Mouse (Mus musculus) forebrain, embryonic 14.5 days (tissue): ENCODE results near the gene Acoxl. TPM values are rescaled to one million over a fixed set of nuclear protein-coding genes. Genes with fewer than 3 reads are reported as not detected.

ENCODE experiments used
- ATAC-seq: fragments of 200-750 bp; cut with Nextera tagmentation; 2 replicates; pipeline ENCODE4 v1.8.0; 2017; ENCODE audit warnings: mild to moderate bottlenecking, moderate library complexity
- DNase-seq: peaks from one replicate; pipeline ENCODE4 v3.0.0-alpha.2; 2015; ENCODE audit warnings: low spot score
- H3K27ac ChIP-seq: fragments of 300-500 bp; sonication (generic); 2 replicates; pipeline ENCODE4 v1.5.1; 2014; ENCODE audit warnings: low read depth, mild to moderate bottlenecking, control low read depth, low read length, moderate library complexity
- H3K27me3 ChIP-seq: fragments of 300-500 bp; sonication (generic); replicated peaks from 2 replicates; pipeline ENCODE4 v1.6.1; 2014; ENCODE audit warnings: low read length, control low read depth, mixed read lengths; ENCODE audit not compliant: control insufficient read depth, insufficient read depth
- H3K36me3 ChIP-seq: fragments of 300-500 bp; sonication (generic); 2 replicates; pipeline ENCODE4 v1.6.1; 2014; ENCODE audit warnings: low read length, control low read depth; ENCODE audit not compliant: control insufficient read depth, insufficient read depth
- H3K4me1 ChIP-seq: fragments of 300-500 bp; sonication (generic); 2 replicates; pipeline ENCODE4 v1.6.1; 2014; ENCODE audit warnings: antibody characterized with exemption, low read length, control low read depth; ENCODE audit not compliant: control insufficient read depth, insufficient read depth
- H3K4me2 ChIP-seq: fragments of 300-500 bp; sonication (generic); 2 replicates; pipeline ENCODE4 v1.6.1; 2014; ENCODE audit warnings: mild to moderate bottlenecking, control low read depth, low read length
- H3K4me3 ChIP-seq: fragments of 300-500 bp; sonication (generic); 2 replicates; pipeline ENCODE4 v1.5.1; 2014; ENCODE audit warnings: low read depth, low read length, control low read depth
- H3K9ac ChIP-seq: fragments of 300-500 bp; sonication (generic); 2 replicates; pipeline ENCODE4 v1.6.1; 2014; ENCODE audit warnings: mild to moderate bottlenecking, low read length, control low read depth, moderate library complexity
- H3K9me3 ChIP-seq: fragments of 300-500 bp; sonication (generic); replicated peaks from 2 replicates; pipeline ENCODE4 v1.6.1; 2016; ENCODE audit warnings: low read length, control low read depth, mixed read lengths; ENCODE audit not compliant: control insufficient read depth
- WGBS: fragments of 180-500 bp; shearing (Covaris S2); extraction: QIAGEN DNeasy Blood & Tissue Kit; methylation state at CpG from one replicate; pipeline ENCODE4 v1.1.7; 2014; 5-methylcytosine and 5-hydroxymethylcytosine counted together
- polyA plus RNA-seq: library from polyadenylated mRNA; unstranded; fragments of >200 nt; fragmentation: Nextera tagmentation; extraction: Ambion mirVana; gene quantifications from 2 replicates; pipeline ENCODE4 v1.2.1, GENCODE M21; 2014

Gene Acoxl
- polyA plus RNA-seq, 1 experiment from 2014 or later: not detected

DNA sequence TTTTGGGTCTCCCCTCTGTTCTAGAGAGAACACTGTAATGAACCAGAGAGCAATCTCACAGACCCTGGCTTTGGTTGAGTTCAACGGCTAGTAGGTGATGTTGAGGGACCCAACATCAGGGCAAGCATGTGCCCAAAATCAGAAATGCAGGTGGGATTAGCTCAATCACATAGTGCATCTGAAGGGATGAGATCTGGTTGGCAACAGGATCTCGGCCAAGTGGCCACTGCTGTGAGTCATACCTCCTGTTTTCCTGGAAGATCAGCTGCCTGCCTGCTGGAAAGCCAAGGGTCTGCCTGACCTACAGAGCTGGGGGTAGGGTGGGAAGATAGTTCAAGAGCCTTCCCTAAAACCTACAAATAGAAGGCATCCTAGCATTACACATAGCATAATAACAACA lies 185.2 kb downstream of the Acoxl start:
- 88% methylated on average over 2 of the region's 2 CpGs for WGBS
- H3K27ac ChIP-seq: no peak overlapping the region
- H3K4me3 ChIP-seq: no peak overlapping the region
- DNase-seq (no peak), ATAC-seq (no peak)
- H3K36me3 ChIP-seq: no peaks in the 10 kb centered on the region
- H3K4me2 ChIP-seq: no peak overlapping the region
- H3K27me3 ChIP-seq: no peaks in the 10 kb centered on the region
- H3K9me3 ChIP-seq: no peaks in the 10 kb centered on the region
- no peak overlapping the region for H3K9ac ChIP-seq
- H3K4me1 ChIP-seq: peaks cover 6% of the 10 kb centered on the region; the same call in 1 of the 2 replicates

DNA sequence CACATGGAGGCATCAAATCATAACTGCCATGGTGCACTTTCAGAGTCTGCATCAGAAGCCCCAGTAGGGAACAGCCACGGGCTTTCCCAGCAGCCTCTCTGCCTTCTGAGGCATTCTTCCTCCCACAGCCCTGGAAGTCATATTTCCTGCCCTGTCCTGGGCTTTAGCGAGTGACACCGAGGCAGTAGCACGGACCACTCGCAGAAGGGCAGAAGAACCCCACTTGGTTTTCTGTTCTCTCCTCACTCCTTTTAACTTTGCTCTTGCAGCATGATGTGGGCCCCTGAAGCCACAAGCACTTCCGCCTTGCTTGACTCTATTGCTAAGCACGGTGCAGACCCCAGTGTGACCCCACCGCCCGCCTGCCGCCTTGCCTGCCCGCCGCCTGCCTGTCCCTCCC lies 189.0 kb downstream of the Acoxl start:
- DNase-seq (no peak), ATAC-seq (no peak)
- Histone ChIP-seq H3K27ac (no peak overlapping the region), H3K9me3 (no peaks in the 10 kb centered on the region), H3K4me3 (no peak overlapping the region), H3K27me3 (no peaks in the 10 kb centered on the region), H3K4me2 (no peak overlapping the region), H3K4me1 (no peaks in the 10 kb centered on the region), H3K36me3 (no peaks in the 10 kb centered on the region), H3K9ac (no peak overlapping the region)
- WGBS: 89% methylated on average over 12 of the region's 12 CpGs

DNA sequence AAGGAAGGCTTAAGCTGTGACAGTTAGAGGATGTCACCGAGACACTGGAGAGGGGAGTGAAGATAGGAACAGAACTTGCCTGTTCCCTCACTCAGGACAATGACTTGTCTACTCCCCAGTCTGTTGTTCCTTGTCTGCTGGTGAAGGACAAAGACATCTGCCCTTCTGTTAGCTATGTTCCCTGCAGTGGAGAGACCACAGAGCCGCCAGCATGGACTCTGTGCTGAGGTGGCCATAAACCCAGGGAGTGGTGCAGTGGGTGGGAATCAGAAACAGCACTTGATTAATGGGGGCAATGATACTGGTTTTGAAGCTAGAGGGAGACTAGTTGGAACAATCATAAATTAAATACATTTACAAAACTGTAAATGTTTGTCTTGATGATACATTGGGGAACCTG lies 191.3 kb downstream of the Acoxl start:
- no peak for ATAC-seq

DNA sequence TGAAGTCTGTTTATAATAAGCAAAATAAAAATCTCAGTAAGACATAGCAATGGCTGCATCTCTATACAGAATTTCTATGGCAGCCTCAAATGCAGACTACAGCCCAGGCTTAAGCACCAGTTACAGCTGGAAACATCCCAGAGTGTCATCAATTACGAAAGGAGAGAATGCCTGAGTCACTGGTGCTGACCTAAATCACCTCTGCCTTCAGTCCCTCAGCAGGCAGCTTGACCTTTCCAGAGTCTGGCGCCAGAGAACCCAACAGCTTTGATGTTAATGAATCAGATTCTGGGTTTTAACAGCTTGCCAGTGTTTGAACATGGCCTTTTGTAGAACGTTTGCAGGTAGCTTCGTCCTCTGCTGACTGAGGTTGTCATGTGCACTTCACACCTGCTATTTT lies 193.4 kb downstream of the Acoxl start:
- WGBS: 31% methylated on average over 4 of the region's 4 CpGs
- ATAC-seq (no peak), DNase-seq (no peak)
- Histone ChIP-seq H3K27ac (no peak overlapping the region), H3K9ac (no peak overlapping the region), H3K36me3 (no peaks in the 10 kb centered on the region), H3K27me3 (no peaks in the 10 kb centered on the region), H3K9me3 (no peaks in the 10 kb centered on the region), H3K4me2 (no peak overlapping the region), H3K4me3 (no peak overlapping the region), H3K4me1 (no peaks in the 10 kb centered on the region)

More for the DNA sequence above, 191.3 kb downstream of the Acoxl start:
- H3K4me3 ChIP-seq: no peak overlapping the region
- H3K9ac ChIP-seq: no peak overlapping the region
- no peaks in the 10 kb centered on the region for H3K27me3 ChIP-seq
- H3K36me3 ChIP-seq: no peaks in the 10 kb centered on the region
- no peak overlapping the region for H3K27ac ChIP-seq
- no peak overlapping the region for H3K4me2 ChIP-seq
- no peaks in the 10 kb centered on the region for H3K4me1 ChIP-seq
- DNase-seq: no peak
- no peaks in the 10 kb centered on the region for H3K9me3 ChIP-seq
- 75% methylated on average over 2 of the region's 2 CpGs for WGBS

DNA sequence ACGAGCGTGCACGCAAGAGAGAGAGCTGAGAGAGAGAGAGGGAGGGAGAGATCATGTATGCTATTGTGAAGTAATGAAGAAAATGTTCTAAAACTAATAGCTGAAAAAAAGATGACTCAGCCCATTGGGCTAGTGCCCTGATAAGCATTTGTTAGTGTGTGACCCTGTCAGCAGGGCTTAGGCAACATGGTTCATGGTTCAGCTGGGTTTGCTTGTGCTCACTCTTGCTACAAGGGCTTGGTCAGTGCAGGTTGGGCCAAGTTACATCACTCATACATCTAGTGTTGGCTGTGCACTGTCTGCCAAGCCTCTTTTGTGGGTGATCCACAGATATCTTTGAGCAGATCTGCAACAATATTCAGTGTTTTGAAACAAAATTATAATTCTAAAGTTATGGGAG lies 194.8 kb downstream of the Acoxl start:
- no peak overlapping the region for H3K4me2 ChIP-seq
- no peaks in the 10 kb centered on the region for H3K4me1 ChIP-seq
- 66% methylated on average over 3 of the region's 3 CpGs for WGBS
- no peaks in the 10 kb centered on the region for H3K36me3 ChIP-seq
- no peak overlapping the region for H3K27ac ChIP-seq
- DNase-seq (no peak), ATAC-seq (no peak)
- no peak overlapping the region for H3K4me3 ChIP-seq
- no peak overlapping the region for H3K9ac ChIP-seq
- no peaks in the 10 kb centered on the region for H3K27me3 ChIP-seq
- no peaks in the 10 kb centered on the region for H3K9me3 ChIP-seq

DNA sequence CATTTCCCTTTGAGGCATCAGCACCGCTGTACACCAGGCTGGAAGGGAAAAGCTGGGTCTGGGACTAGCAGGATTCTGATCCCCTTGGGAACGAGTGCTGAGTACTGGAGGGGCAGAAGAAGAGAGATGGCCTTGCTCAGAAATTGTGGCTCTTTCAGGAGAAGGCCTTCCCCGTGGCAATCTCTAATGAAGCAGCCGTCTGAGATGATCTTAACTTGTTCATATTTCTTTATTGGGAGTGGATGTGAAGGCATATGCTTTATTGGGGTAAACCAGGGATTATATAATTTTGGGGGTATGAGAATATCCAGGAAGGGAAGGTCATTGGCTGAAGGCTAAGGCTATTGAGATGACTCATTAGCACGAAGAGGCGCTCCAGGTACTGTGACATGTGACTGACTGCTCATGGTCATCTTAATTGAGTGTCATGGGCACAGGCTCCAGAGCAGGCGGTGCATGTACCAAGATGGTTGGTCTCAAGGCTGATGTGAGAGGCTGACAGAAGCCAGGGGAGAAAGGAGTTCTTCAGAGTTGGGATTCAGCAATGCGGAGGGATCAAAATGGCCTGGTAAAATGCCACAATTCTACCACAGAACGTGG lies 195.5 kb downstream of the Acoxl start:
- 89% methylated on average over 9 of the region's 9 CpGs for WGBS
- H3K9ac ChIP-seq: no peak overlapping the region
- H3K36me3 ChIP-seq: no peaks in the 10 kb centered on the region

DNA sequence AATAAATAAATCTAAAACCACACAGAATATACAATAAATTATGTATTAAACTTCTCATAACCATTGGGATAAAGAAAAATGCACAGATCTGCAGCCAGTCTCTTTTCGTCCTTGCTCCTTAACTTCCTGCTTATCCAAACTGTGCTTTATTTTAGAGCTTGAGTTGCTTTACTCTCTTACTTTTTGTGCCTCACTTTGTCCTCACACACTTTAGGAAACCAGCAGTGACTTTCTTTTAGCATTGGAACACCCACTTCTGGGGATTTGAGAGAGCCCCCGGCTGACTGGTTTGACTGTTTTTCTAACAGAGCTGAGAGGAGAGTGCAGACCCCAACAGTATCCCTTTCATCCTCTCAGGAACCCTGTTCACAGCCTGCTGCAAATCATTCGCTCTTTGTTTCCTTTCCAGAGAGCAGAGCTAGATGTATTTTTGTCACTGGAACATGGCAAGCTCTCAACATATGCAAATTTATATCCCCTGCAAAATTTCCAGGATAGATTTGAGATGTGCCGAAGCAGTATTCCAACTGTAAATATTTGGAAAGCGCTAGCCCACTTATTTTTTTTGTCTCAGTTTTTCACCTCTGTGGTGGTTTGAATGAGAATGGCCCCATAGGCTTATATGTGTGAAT lies 199.7 kb downstream of the Acoxl start:
- Histone ChIP-seq H3K4me1 (no peaks in the 10 kb centered on the region), H3K9me3 (no peaks in the 10 kb centered on the region; the same call in 1 of the 2 replicates), H3K27me3 (no peaks in the 10 kb centered on the region), H3K9ac (no peak overlapping the region), H3K36me3 (no peaks in the 10 kb centered on the region), H3K4me2 (no peak overlapping the region), H3K27ac (no peak overlapping the region), H3K4me3 (no peak overlapping the region)
- no peak for DNase-seq
- no peak for ATAC-seq
- WGBS: 81% methylated on average over 5 of the region's 5 CpGs

More for the DNA sequence above, 195.5 kb downstream of the Acoxl start:
- H3K27ac ChIP-seq: no peak overlapping the region
- no peak overlapping the region for H3K4me2 ChIP-seq
- no peaks in the 10 kb centered on the region for H3K27me3 ChIP-seq
- H3K9me3 ChIP-seq: no peaks in the 10 kb centered on the region; the same call in 1 of the 2 replicates
- DNase-seq: no peak
- H3K4me3 ChIP-seq: no peak overlapping the region
- ATAC-seq: no peak
- no peaks in the 10 kb centered on the region for H3K4me1 ChIP-seq

DNA sequence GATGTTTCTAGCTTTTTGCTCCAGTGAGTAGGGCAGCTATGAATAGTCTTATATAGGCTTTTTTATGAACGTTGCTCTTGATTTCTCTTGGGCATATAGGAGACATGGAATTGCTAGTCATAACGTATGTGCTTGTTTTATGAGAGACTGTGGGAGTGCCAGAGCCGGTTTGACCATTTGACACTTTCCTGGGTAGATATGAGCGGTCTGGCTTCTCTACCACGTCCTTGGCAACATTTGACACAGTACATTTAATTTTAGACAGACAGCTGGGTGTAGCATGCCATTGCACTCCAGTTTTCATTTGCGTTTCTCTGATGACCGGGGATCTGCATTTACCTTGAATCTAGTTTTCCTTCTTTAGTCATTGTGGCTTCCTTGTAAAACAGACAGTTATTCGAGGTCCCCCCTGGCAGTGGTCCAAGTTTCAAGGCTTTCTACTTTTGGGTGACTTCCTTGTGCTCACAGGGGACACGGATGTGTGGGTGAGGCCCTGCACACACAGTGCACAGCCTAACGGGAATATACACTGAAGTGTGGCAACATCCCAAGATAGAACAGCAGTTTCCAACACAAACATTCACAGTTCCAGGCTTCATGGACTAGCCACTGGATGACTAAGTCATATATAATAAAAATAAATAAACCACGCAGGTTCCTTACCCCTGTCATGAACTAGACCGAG lies 202.5 kb downstream of the Acoxl start:
- Histone ChIP-seq H3K4me1 (no peaks in the 10 kb centered on the region), H3K4me3 (no peak overlapping the region), H3K27ac (no peak overlapping the region), H3K4me2 (no peak overlapping the region), H3K27me3 (no peaks in the 10 kb centered on the region), H3K9ac (no peak overlapping the region), H3K9me3 (no peaks in the 10 kb centered on the region; the same call in 1 of the 2 replicates), H3K36me3 (no peaks in the 10 kb centered on the region)
- DNase-seq (no peak), ATAC-seq (no peak)
- WGBS: 84% methylated on average over 12 of the region's 12 CpGs

DNA sequence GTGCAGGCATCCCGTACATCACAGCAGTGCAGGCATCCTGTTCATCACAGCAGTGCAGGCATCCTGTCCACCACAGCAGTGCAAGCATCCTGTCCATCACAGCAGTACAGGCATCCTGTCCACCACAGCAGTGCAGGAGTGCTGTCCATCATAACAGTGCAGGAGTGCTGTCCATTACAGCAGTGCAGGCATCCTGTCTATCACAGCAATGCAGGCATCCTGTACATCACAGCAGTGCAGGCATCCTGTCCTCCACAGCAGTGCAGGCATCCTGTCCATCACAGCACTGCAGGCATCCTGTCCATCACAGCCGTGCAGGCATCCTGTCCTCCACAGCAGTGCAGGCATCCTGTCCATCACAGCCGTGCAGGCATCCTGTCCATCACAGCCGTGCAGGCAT lies 207.8 kb downstream of the Acoxl start:
- ATAC-seq (no peak), DNase-seq (no peak)
- Histone ChIP-seq H3K4me3 (no peak overlapping the region), H3K27ac (no peak overlapping the region), H3K36me3 (no peaks in the 10 kb centered on the region), H3K4me1 (0 out of 2 replicates have a peak, but pooled peaks cover 6% of the 10 kb centered on the region), H3K9me3 (no peaks in the 10 kb centered on the region), H3K27me3 (no peaks in the 10 kb centered on the region), H3K9ac (no peak overlapping the region), H3K4me2 (no peak overlapping the region)
- WGBS: 61% methylated on average over 4 of the region's 4 CpGs
